Mouse (Mus musculus) bone marrow macrophage, adult 2 months (primary cell): Measurements from ENCODE around the gene Wdr77.

Experiments used
- CTCF ChIP-seq: IDR thresholded peaks from 2 replicates; pipeline ENCODE4 v1.5.1; 2012; ENCODE audit warnings: low read depth, mild to moderate bottlenecking, low read length, moderate library complexity
- POLR2A ChIP-seq: IDR thresholded peaks from 2 replicates; pipeline ENCODE4 v1.6.1; 2012; ENCODE audit warnings: mild to moderate bottlenecking, low read depth, low read length, borderline replicate concordance

DNA sequence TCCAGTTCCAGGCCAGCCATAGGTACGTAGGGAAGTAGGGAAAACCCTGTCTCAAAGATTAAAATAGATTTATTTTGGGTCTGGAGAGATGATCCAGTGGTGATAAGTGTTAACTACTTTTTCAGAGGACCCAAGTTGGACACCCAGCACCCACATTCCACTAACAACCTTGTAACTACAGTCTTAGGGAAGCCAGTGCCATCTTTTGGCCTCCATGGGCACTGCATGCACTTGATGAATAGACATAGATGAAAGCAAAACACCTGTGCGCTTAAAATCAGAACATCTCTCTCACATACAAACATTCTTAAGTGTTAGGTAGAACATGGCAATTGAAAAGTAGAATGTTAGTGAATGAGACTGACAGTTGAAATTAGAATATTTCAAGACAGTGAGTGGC, 1.5 kb downstream of the Wdr77 start:
- TF ChIP-seq CTCF (no peak), POLR2A (no peak)
